Mouse (Mus musculus): Measurements from ENCODE around the gene Upk3bl.
"Not testable (repeated sequence)": the region's sequence is repeated elsewhere in the genome, so short reads cannot be mapped to it uniquely, and the experiment has no call there.

The Upk3bl gene

GRCm38 (mm10) chr5:136088821-136089575 lies 34.7 kb downstream of the Upk3bl start:
- no peak for DNase-seq

- DNase-seq = peak; percentile 45
Observed at GRCm38 (mm10) chr5:136091927-136092326, 37.6 kb downstream of the Upk3bl start.

- DNase-seq = no peak
Observed at GRCm38 (mm10) chr5:136094249-136095010, 40.1 kb downstream of the Upk3bl start.

- DNase-seq = no peak
Observed at GRCm38 (mm10) chr5:136095089-136095488, 40.8 kb downstream of the Upk3bl start.

GRCm38 (mm10) chr5:136098536-136098935 lies 44.2 kb downstream of the Upk3bl start:
- no peak for DNase-seq

GRCm38 (mm10) chr5:136102099-136102820 lies 48.0 kb downstream of the Upk3bl start:
- peak; percentile 39 to 60 for DNase-seq

- DNase-seq = no peak
Observed at GRCm38 (mm10) chr5:136104511-136104910, 50.2 kb downstream of the Upk3bl start.

GRCm38 (mm10) chr5:136108486-136108885 lies 54.2 kb downstream of the Upk3bl start:
- DNase-seq = no peak

GRCm38 (mm10) chr5:136109042-136109441 lies 54.8 kb downstream of the Upk3bl start:
- DNase-seq = no peak

GRCm38 (mm10) chr5:136113546-136113945 lies 59.3 kb downstream of the Upk3bl start:
- not testable (repeated sequence) for DNase-seq

Data from thymus, adult 18-20 months (tissue).